Mouse (Mus musculus) hindbrain, embryonic 14.5 days (tissue): ENCODE measurements around the gene Ttf2. TPM values are rescaled to one million over a fixed set of nuclear protein-coding genes. Genes with fewer than 3 reads are reported as not detected.
A peak's percentile ranks its signal among the peaks of the same experiment; 100 is the strongest.

Experiments
- ATAC-seq: fragments of 200-750 bp; cut with Nextera tagmentation; 2 replicates; pipeline ENCODE4 v1.8.0; 2017; ENCODE audit warnings: moderate number of reproducible peaks, mild to moderate bottlenecking, moderate TSS enrichment, moderate library complexity; ENCODE audit not compliant: low FRiP score
- DNase-seq: peaks from one replicate; pipeline ENCODE4 v3.0.0-alpha.2; 2015; ENCODE audit warnings: low spot score
- H3K27ac ChIP-seq: fragments of 300-500 bp; sonication (generic); 2 replicates; pipeline ENCODE4 v1.5.1; 2014; ENCODE audit warnings: mild to moderate bottlenecking, moderate library complexity
- H3K27me3 ChIP-seq: fragments of 300-500 bp; sonication (generic); 2 replicates; pipeline ENCODE4 v1.6.1; 2014; ENCODE audit warnings: mild to moderate bottlenecking, low read length, mixed read lengths; ENCODE audit not compliant: control insufficient read depth, insufficient read depth
- H3K36me3 ChIP-seq: fragments of 300-500 bp; sonication (generic); replicated peaks from 2 replicates; pipeline ENCODE4 v1.6.1; 2014; ENCODE audit not compliant: control insufficient read depth, insufficient read depth
- H3K4me1 ChIP-seq: fragments of 300-500 bp; sonication (generic); replicated peaks from 2 replicates; pipeline ENCODE4 v1.6.1; 2014; ENCODE audit warnings: antibody characterized with exemption, low read length, mixed read lengths; ENCODE audit not compliant: control insufficient read depth, insufficient read depth
- H3K4me2 ChIP-seq: fragments of 300-500 bp; sonication (generic); replicated peaks from 2 replicates; pipeline ENCODE4 v1.6.1; 2014; ENCODE audit warnings: mild to moderate bottlenecking, moderate library complexity
- H3K4me3 ChIP-seq: fragments of 300-500 bp; sonication (generic); replicated peaks from 2 replicates; pipeline ENCODE4 v1.5.1; 2014; ENCODE audit warnings: mild to moderate bottlenecking, low read length
- H3K9ac ChIP-seq: fragments of 300-500 bp; sonication (generic); 2 replicates; pipeline ENCODE4 v1.6.1; 2014
- H3K9me3 ChIP-seq: fragments of 300-500 bp; sonication (generic); 2 replicates; pipeline ENCODE4 v1.6.1; 2016; ENCODE audit warnings: low read length; ENCODE audit not compliant: control insufficient read depth
- WGBS: fragments of 180-500 bp; shearing (Covaris S2); extraction: QIAGEN DNeasy Blood & Tissue Kit; methylation state at CpG from one replicate; pipeline ENCODE4 v1.1.7; 2014; 5-methylcytosine and 5-hydroxymethylcytosine counted together
- polyA plus RNA-seq: library from polyadenylated mRNA; unstranded; fragments of >200 nt; fragmentation: Nextera tagmentation; extraction: Ambion mirVana; gene quantifications from 2 replicates; pipeline ENCODE4 v1.2.1, GENCODE M21; 2014

Gene Ttf2
- 4.8 and 5.5 TPM in 2 replicates for polyA plus RNA-seq

DNA sequence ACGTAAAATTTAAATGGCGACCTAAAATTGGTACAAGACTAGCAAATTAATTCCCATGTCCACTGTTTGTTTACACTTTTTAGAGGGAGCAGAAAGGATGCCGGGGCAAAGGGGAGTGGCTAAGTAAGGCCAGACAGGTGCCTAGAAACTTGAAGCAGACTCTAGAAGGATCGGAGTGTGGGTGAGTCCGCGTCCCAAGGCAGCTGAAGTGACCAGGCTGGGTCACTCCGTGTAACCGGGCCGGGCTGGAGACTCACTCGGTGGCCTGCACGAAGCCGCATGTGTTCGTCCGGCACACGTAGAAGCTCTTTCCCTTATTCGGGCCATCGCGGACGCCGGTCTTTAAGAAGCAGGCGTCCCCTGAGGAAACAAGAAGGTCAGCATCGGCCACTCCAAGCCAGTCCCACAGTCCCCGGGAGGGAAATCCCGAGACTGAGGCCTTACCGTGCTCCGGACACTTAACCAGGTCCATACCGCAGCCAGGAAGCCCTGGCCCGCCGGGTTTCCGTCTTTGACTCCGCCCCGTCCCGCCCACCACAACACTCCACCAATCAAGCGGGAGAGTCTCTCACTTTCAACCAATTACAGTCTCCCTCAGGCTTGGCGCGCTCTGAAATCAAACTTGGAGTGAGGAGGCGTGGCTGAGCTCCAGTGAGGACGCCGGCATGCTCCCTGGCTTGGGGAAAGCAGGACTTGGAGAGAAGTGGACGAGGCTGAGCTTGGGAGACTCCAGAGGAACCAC lies at the start of gene Ttf2:
TSS of gene Ttf2 (minus strand) at position 488 of the 742 bp plus-strand sequence.
- no peaks in the 10 kb centered on the region for H3K36me3 ChIP-seq
- peak within 1 kb of the TSS; percentile 46 for H3K9ac ChIP-seq
- peak within 1 kb of the TSS; percentile 47 for H3K4me3 ChIP-seq
- no peaks in the 10 kb centered on the region for H3K27me3 ChIP-seq
- H3K4me2 ChIP-seq: peak within 1 kb of the TSS; percentile 62
- ATAC-seq (peak; percentile 98), DNase-seq (peak; percentile 93)
- H3K27ac ChIP-seq: no peak within 1 kb of the TSS
- no peaks in the 10 kb centered on the region for H3K9me3 ChIP-seq
- no peaks in the 10 kb centered on the region for H3K4me1 ChIP-seq
- under 1% methylated on average over 40 of the region's 40 CpGs for WGBS

DNA sequence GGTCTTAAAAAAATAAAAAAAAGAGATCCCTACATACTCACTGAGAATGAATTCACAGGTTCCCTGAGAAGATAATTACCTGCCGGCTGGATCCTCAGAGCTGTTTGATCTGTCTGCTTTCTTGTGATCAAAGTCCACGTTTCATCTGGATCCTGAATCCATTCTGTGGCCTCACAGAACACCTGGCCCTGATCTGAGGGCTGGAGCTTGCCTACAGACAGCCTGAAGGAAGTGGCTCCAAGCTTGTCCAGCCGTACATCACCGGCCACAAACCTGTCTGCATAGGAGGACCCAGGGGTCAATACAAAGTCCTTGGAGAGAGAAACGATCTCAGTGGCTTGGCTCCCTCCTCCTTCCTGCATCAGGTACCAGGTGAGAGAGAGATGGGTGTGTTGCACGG lies 49.0 kb upstream of the Ttf2 start:
- Histone ChIP-seq H3K4me1 (0 out of 2 replicates have a peak, but pooled peaks cover 7% of the 10 kb centered on the region), H3K27me3 (no peaks in the 10 kb centered on the region), H3K4me2 (no peak overlapping the region), H3K9me3 (no peaks in the 10 kb centered on the region), H3K4me3 (no peak overlapping the region), H3K36me3 (no peaks in the 10 kb centered on the region), H3K27ac (no peak overlapping the region), H3K9ac (no peak overlapping the region)
- whole genome bisulfite sequencing: 85% methylated on average over 6 of the region's 6 CpGs
- ATAC-seq (no peak), DNase-seq (no peak)

DNA sequence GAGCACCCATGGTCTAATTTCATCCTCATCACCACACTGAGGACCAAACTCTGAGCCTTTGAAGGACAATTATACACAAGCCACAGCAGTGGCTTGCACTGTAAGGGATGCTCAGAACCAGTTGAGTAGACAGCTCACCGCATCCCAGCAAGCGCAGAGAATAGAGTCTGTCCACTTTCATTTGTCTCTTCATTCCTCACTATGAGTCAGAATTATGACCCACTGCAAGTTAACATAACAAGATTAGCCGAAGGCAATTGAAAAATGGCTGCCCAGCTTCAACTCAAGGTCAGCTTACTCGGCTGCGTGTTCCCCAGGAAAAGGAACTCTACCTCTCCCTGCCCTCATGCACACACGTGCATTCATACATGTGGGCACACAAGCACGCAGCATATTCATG lies 46.6 kb upstream of the Ttf2 start:
- ATAC-seq: no peak; the same call in 1 of the 2 replicates
- DNase-seq: no peak
- Histone ChIP-seq H3K9ac (no peak overlapping the region), H3K27me3 (no peaks in the 10 kb centered on the region), H3K36me3 (no peaks in the 10 kb centered on the region), H3K27ac (no peak overlapping the region), H3K4me2 (no peak overlapping the region), H3K4me3 (no peak overlapping the region), H3K9me3 (no peaks in the 10 kb centered on the region), H3K4me1 (0 out of 2 replicates have a peak, but pooled peaks cover 7% of the 10 kb centered on the region)
- 85% methylated on average over 7 of the region's 7 CpGs for WGBS

DNA sequence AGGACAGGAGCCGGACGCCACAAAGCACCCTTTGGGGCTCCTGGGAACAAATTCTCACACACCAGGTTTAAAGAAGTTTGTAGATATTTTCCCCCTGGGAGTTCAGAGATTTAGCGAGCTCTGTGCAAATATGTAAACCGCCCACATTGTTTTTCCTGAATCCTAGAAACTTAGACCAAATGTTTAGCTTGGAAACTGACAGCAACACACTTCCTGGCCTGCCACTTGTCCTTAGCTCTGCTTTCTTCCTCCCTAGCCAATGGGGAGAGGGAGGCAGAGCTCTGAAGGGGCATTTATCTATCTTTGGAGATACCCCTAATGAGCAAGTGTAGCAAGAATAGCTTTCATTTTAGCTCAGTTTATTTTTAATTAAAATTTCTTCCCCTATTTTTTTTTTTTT lies 45.8 kb upstream of the Ttf2 start:
- H3K36me3 ChIP-seq: no peaks in the 10 kb centered on the region
- H3K4me3 ChIP-seq: no peak overlapping the region
- H3K27ac ChIP-seq: 0 out of 2 replicates have a peak overlapping the region, but pooled peaks have one; percentile 24
- 61% methylated on average over 4 of the region's 4 CpGs for WGBS
- no peak for ATAC-seq
- no peak overlapping the region; the same call in 1 of the 2 replicates for H3K4me2 ChIP-seq
- H3K9me3 ChIP-seq: no peaks in the 10 kb centered on the region
- no peaks in the 10 kb centered on the region for H3K27me3 ChIP-seq
- DNase-seq: no peak
- H3K9ac ChIP-seq: no peak overlapping the region
- 0 out of 2 replicates have a peak, but pooled peaks cover 7% of the 10 kb centered on the region for H3K4me1 ChIP-seq

DNA sequence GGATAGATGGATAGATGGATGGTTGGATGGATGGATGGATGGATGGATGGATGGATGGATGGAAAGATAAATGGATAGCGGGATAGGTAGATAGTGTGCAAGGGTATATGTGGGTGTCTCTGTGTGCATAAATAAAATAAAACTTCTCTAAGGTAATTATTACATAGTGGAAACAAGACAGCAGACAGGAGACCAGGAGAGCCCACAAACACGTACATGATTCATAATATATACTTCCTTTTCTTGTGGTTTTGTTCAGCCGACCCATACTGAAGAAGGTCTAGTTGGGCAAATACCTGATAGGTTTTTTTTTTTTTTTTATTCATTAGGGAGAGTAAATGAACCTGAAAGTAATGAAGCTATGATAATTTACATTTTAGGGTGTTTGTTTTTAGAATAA lies 44.1 kb upstream of the Ttf2 start:
- Histone ChIP-seq H3K9ac (no peak overlapping the region), H3K36me3 (no peaks in the 10 kb centered on the region), H3K9me3 (no peaks in the 10 kb centered on the region), H3K27me3 (no peaks in the 10 kb centered on the region), H3K4me2 (no peak overlapping the region), H3K27ac (no peak overlapping the region), H3K4me3 (no peak overlapping the region), H3K4me1 (0 out of 2 replicates have a peak, but pooled peaks cover 7% of the 10 kb centered on the region)
- ATAC-seq (no peak), DNase-seq (no peak)
- 97% methylated on average over 3 of the region's 3 CpGs for WGBS

DNA sequence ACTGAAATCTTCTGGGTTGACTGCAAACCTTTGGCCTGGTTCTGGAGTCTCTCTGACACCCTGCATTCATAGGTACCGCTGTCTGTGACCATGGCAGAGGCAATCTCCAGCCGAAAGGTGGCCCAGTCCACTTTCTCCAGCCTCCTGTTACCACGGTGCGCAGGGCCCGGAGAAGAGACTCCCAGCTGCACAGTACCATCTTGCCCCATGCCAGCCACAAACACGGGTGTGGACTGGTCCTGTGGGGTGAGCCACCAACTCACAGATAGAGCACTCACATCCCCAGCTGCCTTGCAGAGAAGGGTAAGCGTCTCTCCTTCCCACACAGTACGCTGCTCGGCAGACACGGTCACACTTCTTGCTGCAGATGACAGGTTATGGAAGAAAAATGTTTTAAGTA lies 43.5 kb upstream of the Ttf2 start:
- H3K36me3 ChIP-seq: no peaks in the 10 kb centered on the region
- H3K4me1 ChIP-seq: 0 out of 2 replicates have a peak, but pooled peaks cover 7% of the 10 kb centered on the region
- ATAC-seq: no peak
- no peaks in the 10 kb centered on the region for H3K27me3 ChIP-seq
- no peak overlapping the region for H3K4me3 ChIP-seq
- no peaks in the 10 kb centered on the region for H3K9me3 ChIP-seq
- no peak overlapping the region for H3K9ac ChIP-seq
- no peak overlapping the region for H3K4me2 ChIP-seq
- H3K27ac ChIP-seq: no peak overlapping the region
- no peak for DNase-seq
- WGBS: 93% methylated on average over 10 of the region's 10 CpGs

DNA sequence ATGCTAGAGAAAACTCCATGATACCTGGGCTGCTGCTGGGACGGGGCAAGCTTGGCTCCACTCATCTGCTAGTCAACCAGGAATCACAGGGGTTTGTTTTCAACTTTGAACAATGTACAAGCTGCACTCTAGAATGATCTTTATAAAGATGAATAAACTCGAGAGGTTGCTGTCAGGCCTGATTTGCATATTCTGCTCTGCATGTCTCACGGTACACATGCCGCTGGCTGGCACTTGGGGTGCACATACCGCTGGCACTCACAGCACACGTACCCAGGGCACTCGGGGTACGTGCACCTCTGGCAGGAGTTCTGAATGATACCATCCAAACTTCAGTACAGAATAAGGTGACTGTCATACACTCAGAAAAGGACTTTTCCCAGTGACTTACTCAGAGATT lies 43.1 kb upstream of the Ttf2 start:
- DNase-seq (no peak), ATAC-seq (no peak)
- H3K36me3 ChIP-seq: no peaks in the 10 kb centered on the region
- H3K9ac ChIP-seq: no peak overlapping the region
- no peak overlapping the region for H3K4me3 ChIP-seq
- no peaks in the 10 kb centered on the region for H3K27me3 ChIP-seq
- WGBS: 70% methylated on average over 8 of the region's 8 CpGs
- H3K4me1 ChIP-seq: 0 out of 2 replicates have a peak, but pooled peaks cover 7% of the 10 kb centered on the region
- no peak overlapping the region for H3K4me2 ChIP-seq
- H3K9me3 ChIP-seq: no peaks in the 10 kb centered on the region
- H3K27ac ChIP-seq: no peak overlapping the region

DNA sequence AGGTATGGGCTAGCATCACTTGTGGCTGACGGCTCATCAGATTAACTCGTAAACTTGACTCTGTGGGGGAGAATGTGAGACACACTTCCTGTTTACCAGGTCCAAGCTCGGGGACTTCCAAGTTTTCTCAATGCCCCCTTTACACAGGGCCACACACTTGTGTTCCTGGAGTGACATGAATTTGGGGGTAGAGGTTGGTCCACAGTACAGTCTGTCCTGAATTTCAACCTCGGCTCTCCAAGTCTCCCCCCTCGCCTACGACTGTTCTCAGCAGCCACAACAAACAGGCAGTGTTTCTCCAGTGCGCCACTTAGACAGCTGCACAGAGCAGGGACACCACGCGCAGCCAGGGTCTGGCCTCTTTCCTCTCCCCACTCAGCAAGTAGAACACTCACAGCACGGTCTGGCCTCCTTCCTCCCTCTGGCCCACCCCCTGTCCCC lies 42.7 kb upstream of the Ttf2 start:
- H3K36me3 ChIP-seq: no peaks in the 10 kb centered on the region
- no peak overlapping the region for H3K9ac ChIP-seq
- H3K9me3 ChIP-seq: no peaks in the 10 kb centered on the region
- ATAC-seq (no peak), DNase-seq (no peak)
- no peak overlapping the region for H3K4me2 ChIP-seq
- 0 out of 2 replicates have a peak, but pooled peaks cover 7% of the 10 kb centered on the region for H3K4me1 ChIP-seq
- no peak overlapping the region for H3K4me3 ChIP-seq
- H3K27me3 ChIP-seq: no peaks in the 10 kb centered on the region
- no peak overlapping the region for H3K27ac ChIP-seq
- WGBS: 66% methylated on average over 10 of the region's 10 CpGs

DNA sequence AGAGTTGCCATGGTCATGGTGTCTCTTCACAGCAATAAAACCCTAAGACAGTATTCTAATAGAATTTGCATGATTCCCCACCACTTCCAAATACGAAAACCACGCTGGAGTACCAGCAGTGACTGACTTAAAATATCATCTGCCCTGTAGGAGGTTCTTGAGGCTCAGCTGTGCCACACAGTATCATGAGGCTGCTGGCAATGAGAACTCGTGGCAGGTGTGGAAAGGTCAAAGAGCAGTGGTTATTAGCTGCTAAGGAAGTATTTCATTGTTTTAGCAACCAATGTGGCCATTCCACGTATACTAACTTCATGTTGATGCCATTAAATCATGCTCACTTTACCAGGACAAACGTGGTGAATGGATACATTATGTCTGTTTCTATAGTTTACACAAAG lies 41.7 kb upstream of the Ttf2 start:
- Histone ChIP-seq H3K4me3 (no peak overlapping the region), H3K36me3 (no peaks in the 10 kb centered on the region), H3K9me3 (no peaks in the 10 kb centered on the region), H3K4me2 (no peak overlapping the region), H3K27me3 (no peaks in the 10 kb centered on the region), H3K9ac (no peak overlapping the region), H3K27ac (no peak overlapping the region), H3K4me1 (0 out of 2 replicates have a peak, but pooled peaks cover 7% of the 10 kb centered on the region)
- WGBS: 69% methylated on average over 5 of the region's 5 CpGs
- ATAC-seq: no peak
- DNase-seq: no peak
